Mouse (Mus musculus): ENCODE data around the gene Mrfap1. TPM values are rescaled to one million over a fixed set of nuclear protein-coding genes. Genes with fewer than 3 reads are reported as not detected.
"Not testable (repeated sequence)": the region's sequence is repeated elsewhere in the genome, so short reads cannot be mapped to it uniquely, and the experiment has no call there.

Gene Mrfap1
- polyA plus RNA-seq (2012; ENCODE audit: insufficient read depth, insufficient read length, low replicate concordance, missing spikeins), result 561 TPM in 1 of 2 replicates, not detected in the other

DNA sequence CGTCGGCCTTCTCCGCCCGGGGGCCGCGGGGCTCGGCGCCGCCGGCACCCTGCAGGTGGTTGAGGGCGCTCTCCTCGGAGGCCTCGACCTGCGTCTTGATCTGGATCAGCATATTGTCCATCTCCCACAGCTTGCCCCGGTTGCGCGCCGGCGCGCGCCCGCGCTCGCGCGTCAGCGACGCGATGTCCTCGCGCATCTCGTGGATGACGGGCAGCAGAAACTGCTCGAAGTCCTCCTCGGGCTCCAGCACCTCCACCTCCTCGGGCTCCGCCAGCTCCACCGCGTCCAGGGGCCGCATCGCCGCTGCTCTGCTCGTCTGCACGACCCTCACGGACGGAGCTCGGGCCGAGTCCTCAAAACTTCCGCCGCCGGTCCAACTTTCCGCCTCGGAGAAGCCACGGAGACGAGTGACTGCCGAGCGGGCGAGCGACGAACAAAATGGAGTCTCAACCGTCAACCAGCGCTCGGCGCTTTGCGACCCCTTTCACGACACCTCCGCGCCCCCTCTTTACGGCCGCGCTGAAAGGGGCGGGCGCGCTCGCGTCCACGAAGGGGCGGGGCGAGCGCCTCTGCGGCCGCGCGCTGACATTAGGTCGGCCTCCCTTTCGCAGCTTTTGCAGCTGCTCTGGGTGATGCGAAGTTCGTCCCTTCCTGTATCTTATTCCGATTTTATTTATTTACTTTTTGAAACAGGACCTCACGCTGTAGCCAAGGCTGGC, at the start of gene Mrfap1:
TSS of gene Mrfap1 (minus strand) at position 477 of the 719 bp plus-strand sequence.
- Histone ChIP-seq H3K27ac (ENCODE audit: insufficient read depth, low read depth, low read length) (peak within 1 kb of the TSS; percentile 88), H3K4me3 (ENCODE audit: insufficient read depth, low read depth, low read length) (peak within 1 kb of the TSS; percentile 67)
- H3K4me1 ChIP-seq (ENCODE audit: control insufficient read depth, insufficient read depth, low read length), result not testable (repeated sequence)
- under 1% methylated on average over 90 of the region's 90 CpGs for WGBS
- peak; percentile 89 for TF ChIP-seq POLR2A (IDR thresholded peaks at IDR 0.05; ENCODE audit: insufficient read depth, low read depth, low read length)

DNA sequence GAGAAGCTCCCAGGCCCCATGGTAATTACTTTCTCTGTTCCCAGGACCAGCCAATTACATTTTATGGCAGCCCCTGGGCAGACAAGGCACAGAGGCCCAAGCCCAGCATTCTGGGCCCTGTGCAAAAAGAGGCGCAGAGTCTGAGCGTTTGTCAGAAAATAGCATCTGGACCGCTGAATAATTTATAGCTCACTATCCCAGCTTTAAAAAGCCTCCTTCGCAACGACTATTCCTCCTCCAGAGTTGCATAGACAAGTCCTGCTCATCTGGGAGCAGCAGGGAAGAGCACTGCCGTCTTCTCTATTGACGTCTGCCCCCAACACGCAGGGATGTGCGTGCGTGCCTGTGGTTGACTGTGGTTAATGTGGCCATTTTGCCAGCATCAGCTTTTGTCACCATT, 47.9 kb upstream of the Mrfap1 start:
- Histone ChIP-seq H3K27ac (ENCODE audit: insufficient read depth, low read depth, low read length) (no peak overlapping the region), H3K4me1 (ENCODE audit: control insufficient read depth, insufficient read depth, low read length) (peaks cover 12% of the 10 kb centered on the region), H3K4me3 (ENCODE audit: insufficient read depth, low read depth, low read length) (no peak overlapping the region)
- 47% methylated on average over 10 of the region's 10 CpGs for WGBS
- TF ChIP-seq CTCF (IDR thresholded peaks at IDR 0.05; ENCODE audit: insufficient read depth, low read depth, low read length) (no peak), POLR2A (IDR thresholded peaks at IDR 0.05; ENCODE audit: insufficient read depth, low read depth, low read length) (no peak)

DNA sequence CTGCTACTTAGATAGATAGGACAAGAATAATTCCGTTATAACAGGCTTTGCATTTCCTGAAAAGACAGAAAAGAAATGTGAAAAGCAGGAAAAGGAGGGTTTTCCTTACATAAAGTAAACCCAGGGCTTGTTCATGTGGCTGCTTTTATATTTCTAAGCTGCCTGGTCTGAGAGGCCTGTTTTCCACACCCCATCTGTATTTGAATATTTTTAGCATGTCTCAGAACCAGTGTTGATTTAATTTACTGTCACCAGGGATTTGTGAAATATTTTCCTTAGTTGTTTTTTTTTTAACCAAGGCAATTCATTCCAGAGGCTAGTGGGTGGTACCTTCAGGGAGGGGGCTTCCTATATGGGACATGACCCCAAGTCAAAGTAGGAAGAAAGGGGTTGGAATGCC, 45.1 kb upstream of the Mrfap1 start:
- 42% methylated on average over 1 of the region's 1 CpGs for WGBS
- TF ChIP-seq POLR2A (IDR thresholded peaks at IDR 0.05; ENCODE audit: insufficient read depth, low read depth, low read length), result no peak
- TF ChIP-seq CTCF (IDR thresholded peaks at IDR 0.05; ENCODE audit: insufficient read depth, low read depth, low read length), result no peak
- H3K4me1 ChIP-seq (ENCODE audit: control insufficient read depth, insufficient read depth, low read length), result peaks cover 12% of the 10 kb centered on the region
- H3K27ac ChIP-seq (ENCODE audit: insufficient read depth, low read depth, low read length), result no peak overlapping the region
- H3K4me3 ChIP-seq (ENCODE audit: insufficient read depth, low read depth, low read length), result no peak overlapping the region

DNA sequence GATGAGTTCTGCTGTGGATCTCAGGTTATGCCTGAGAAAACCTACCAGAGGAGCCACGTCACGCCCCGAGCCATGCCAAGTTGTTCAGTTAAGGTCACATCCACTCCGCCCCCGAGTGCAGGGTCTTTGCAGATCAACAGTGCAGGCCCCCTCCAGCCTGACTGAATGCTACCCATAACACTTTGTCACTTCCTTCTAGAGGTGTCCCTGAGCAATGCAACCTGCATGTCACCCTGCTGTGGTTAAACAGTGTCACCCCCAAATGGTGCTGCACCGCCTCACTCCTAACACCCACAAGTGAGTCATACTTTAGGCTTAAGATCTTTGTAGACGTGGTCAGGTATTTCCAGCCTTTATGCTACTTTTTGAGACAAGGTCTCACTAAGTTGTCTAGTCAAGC, 43.5 kb upstream of the Mrfap1 start:
- no peak for TF ChIP-seq POLR2A (IDR thresholded peaks at IDR 0.05; ENCODE audit: insufficient read depth, low read depth, low read length)
- TF ChIP-seq CTCF (IDR thresholded peaks at IDR 0.05; ENCODE audit: insufficient read depth, low read depth, low read length), result no peak
- WGBS, result 84% methylated on average over 7 of the region's 7 CpGs
- Histone ChIP-seq H3K4me1 (ENCODE audit: control insufficient read depth, insufficient read depth, low read length) (peaks cover 12% of the 10 kb centered on the region), H3K27ac (ENCODE audit: insufficient read depth, low read depth, low read length) (no peak overlapping the region), H3K4me3 (ENCODE audit: insufficient read depth, low read depth, low read length) (no peak overlapping the region)

DNA sequence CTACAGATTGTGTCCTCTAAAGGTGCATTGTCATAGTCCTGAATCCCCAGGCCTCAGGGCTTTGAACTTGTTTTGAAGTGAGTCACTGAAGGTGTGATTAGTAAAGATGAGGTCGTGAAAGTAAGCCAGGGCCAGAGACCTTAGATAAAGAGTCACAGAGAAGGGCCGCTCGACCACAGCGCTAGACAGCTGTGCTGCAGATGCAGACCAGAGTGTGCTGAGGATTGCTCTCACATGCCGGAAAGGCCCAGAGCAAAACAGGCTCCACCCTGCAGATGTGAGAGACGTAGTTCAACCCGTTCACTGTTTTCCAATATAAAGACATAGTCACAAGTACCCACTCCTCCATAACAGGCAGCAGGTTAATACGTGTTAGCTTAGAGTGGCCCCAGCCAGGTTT, 43.0 kb upstream of the Mrfap1 start:
- H3K27ac ChIP-seq (ENCODE audit: insufficient read depth, low read depth, low read length), result no peak overlapping the region
- TF ChIP-seq POLR2A (IDR thresholded peaks at IDR 0.05; ENCODE audit: insufficient read depth, low read depth, low read length) (no peak), CTCF (IDR thresholded peaks at IDR 0.05; ENCODE audit: insufficient read depth, low read depth, low read length) (no peak)
- H3K4me3 ChIP-seq (ENCODE audit: insufficient read depth, low read depth, low read length), result no peak overlapping the region
- 74% methylated on average over 8 of the region's 8 CpGs for WGBS
- H3K4me1 ChIP-seq (ENCODE audit: control insufficient read depth, insufficient read depth, low read length), result peaks cover 7% of the 10 kb centered on the region

GRCm38 (mm10) chr5:36839032-36839431, 42.5 kb upstream of the Mrfap1 start:
- 78% methylated on average over 2 of the region's 2 CpGs for WGBS
- Histone ChIP-seq H3K4me3 (ENCODE audit: insufficient read depth, low read depth, low read length) (no peak overlapping the region), H3K27ac (ENCODE audit: insufficient read depth, low read depth, low read length) (no peak overlapping the region), H3K4me1 (ENCODE audit: control insufficient read depth, insufficient read depth, low read length) (peaks cover 2% of the 10 kb centered on the region; the same call in 1 of the 2 replicates)
- TF ChIP-seq CTCF (IDR thresholded peaks at IDR 0.05; ENCODE audit: insufficient read depth, low read depth, low read length) (no peak), POLR2A (IDR thresholded peaks at IDR 0.05; ENCODE audit: insufficient read depth, low read depth, low read length) (no peak)

GRCm38 (mm10) chr5:36835933-36836332, 39.4 kb upstream of the Mrfap1 start:
- no peaks in the 10 kb centered on the region for H3K4me1 ChIP-seq (ENCODE audit: control insufficient read depth, insufficient read depth, low read length)
- no peak overlapping the region for H3K4me3 ChIP-seq (ENCODE audit: insufficient read depth, low read depth, low read length)
- TF ChIP-seq POLR2A (IDR thresholded peaks at IDR 0.05; ENCODE audit: insufficient read depth, low read depth, low read length), result no peak
- peak; percentile 74 for TF ChIP-seq CTCF (IDR thresholded peaks at IDR 0.05; ENCODE audit: insufficient read depth, low read depth, low read length)
- WGBS, result 3% methylated on average over 6 of the region's 6 CpGs
- no peak overlapping the region for H3K27ac ChIP-seq (ENCODE audit: insufficient read depth, low read depth, low read length)

- WGBS, result 66% methylated on average over 7 of the region's 7 CpGs
- H3K4me3 ChIP-seq (ENCODE audit: insufficient read depth, low read depth, low read length), result no peak overlapping the region
- TF ChIP-seq POLR2A (IDR thresholded peaks at IDR 0.05; ENCODE audit: insufficient read depth, low read depth, low read length), result no peak
- TF ChIP-seq CTCF (IDR thresholded peaks at IDR 0.05; ENCODE audit: insufficient read depth, low read depth, low read length), result no peak
- H3K4me1 ChIP-seq (ENCODE audit: control insufficient read depth, insufficient read depth, low read length), result peaks cover 7% of the 10 kb centered on the region; the same call in 1 of the 2 replicates
- H3K27ac ChIP-seq (ENCODE audit: insufficient read depth, low read depth, low read length), result no peak overlapping the region
These were observed 34.7 kb upstream of the Mrfap1 start for GRCm38 (mm10) chr5:36831272-36831671.

DNA sequence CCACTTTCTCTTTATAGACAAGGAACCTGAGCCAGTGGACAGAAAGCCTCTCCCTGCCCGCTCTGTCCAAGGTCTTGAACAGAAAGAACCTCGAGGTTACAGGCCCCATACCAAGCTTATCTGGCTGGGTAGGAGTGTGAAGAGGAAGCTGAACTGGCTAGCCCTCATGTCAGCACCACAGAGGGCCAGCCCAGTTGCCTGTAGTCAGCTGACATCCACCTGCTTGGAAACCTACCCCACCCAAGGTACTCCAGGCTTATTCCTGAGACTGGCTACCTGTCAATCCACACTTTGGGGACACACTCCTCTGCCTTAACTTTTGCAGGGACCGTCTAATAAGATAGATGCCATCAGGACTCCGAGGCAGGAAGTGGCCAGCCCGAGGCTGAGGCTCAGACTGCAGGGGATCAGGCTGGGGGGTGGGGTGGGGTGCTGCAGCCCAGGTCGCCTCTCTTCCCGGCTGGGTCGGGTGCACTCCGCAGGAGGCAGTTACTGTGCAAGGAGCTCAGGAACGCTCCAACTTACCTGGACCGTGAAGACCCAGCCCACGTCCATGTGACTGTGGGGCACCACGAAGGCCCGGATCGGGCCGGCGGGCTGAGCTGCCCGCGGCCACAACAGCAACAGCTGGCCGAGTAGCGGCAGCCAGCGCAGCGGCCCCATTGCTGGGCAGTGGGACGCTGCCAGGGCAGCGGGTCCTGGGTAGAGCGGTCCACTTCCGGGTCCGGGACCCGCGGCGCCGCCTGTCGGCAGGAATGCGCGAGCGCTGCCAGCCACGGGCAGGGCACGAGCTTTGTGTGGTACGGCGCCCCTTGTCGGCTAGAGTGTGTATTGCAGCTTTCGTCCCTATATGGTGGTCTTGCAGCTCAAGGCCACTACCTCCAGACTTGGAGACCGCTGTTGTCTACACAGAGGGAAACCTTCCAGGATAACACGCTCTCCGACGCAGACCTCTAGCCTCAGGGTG, 33.6 kb upstream of the Mrfap1 start, which contains the start of gene Man2b2:
TSS of gene Man2b2 (minus strand) at position 741 of the 967 bp plus-strand sequence.
- H3K27ac ChIP-seq (ENCODE audit: insufficient read depth, low read depth, low read length), result no peak within 1 kb of the TSS
- peak; percentile 99 for TF ChIP-seq CTCF (IDR thresholded peaks at IDR 0.05; ENCODE audit: insufficient read depth, low read depth, low read length)
- no peak for TF ChIP-seq POLR2A (IDR thresholded peaks at IDR 0.05; ENCODE audit: insufficient read depth, low read depth, low read length)
- WGBS, result 5% methylated on average over 46 of the region's 46 CpGs

More for the DNA sequence above, 33.6 kb upstream of the Mrfap1 start, which contains the start of gene Man2b2:
- peaks cover 7% of the 10 kb centered on the region; the same call in 1 of the 2 replicates for H3K4me1 ChIP-seq (ENCODE audit: control insufficient read depth, insufficient read depth, low read length)
- peak within 1 kb of the TSS; percentile 74 for H3K4me3 ChIP-seq (ENCODE audit: insufficient read depth, low read depth, low read length)
